Mouse (Mus musculus) activated CD4-positive, CD25-positive, alpha-beta regulatory T cell (primary cell): ENCODE results near the gene Hist1h2af. TPM values are rescaled to one million over a fixed set of nuclear protein-coding genes. Genes with fewer than 3 reads are reported as not detected.

ENCODE experiments used
- polyA plus RNA-seq, 2 experiments: library from polyadenylated mRNA; unstranded; fragments of 100-300 nt; shearing (Covaris generic); gene quantifications; one replicate each; pipeline ENCODE4 v1.2.1; 2017

The Hist1h2af gene
- polyA plus RNA-seq, 2 experiments from 2014 or later = not detected

Other genes starting within 250 kb of the Hist1h2af start
- gene Zfp322a, start 164.7 kb upstream of the Hist1h2af start, polyA plus RNA-seq = 10 to 100 TPM; 22.2 to 25.5 TPM
- 10 to 100 TPM; 10.1 to 11.6 TPM for gene Abt1, start 110.0 kb upstream of the Hist1h2af start, polyA plus RNA-seq
- not detected for gene Btn1a1, start 68.0 kb upstream of the Hist1h2af start, polyA plus RNA-seq
- gene Btn2a2, start 45.0 kb upstream of the Hist1h2af start, polyA plus RNA-seq = under 1 TPM in 1 of 2 experiments, not detected in 1; 0.12 TPM
- 1 to 10 TPM; 1.3 to 4.8 TPM for gene Hist1h4h, start 2.9 kb upstream of the Hist1h2af start, polyA plus RNA-seq
- gene Hist1h3g, start 1.5 kb downstream of the Hist1h2af start, polyA plus RNA-seq = not detected
- under 1 TPM; 0.27 to 0.59 TPM for gene Hist1h2bh, start 9.5 kb downstream of the Hist1h2af start, polyA plus RNA-seq
- under 1 TPM; 0.41 to 0.84 TPM for gene Hist1h3f, start 10.1 kb downstream of the Hist1h2af start, polyA plus RNA-seq
- gene Hist1h4f, start 17.7 kb downstream of the Hist1h2af start, polyA plus RNA-seq = 1 to 10 TPM in 1 of 2 experiments, not detected in 1; 2.0 TPM
- gene Hist1h1d, start 19.4 kb downstream of the Hist1h2af start, polyA plus RNA-seq = under 1 TPM; 0.64 to 0.98 TPM
- 1 to 10 TPM; 1.4 to 5.5 TPM for gene Hist1h3e, start 28.5 kb downstream of the Hist1h2af start, polyA plus RNA-seq
- gene Hist1h2ae, start 37.3 kb downstream of the Hist1h2af start, polyA plus RNA-seq = 10 to 100 TPM in 1 of 2 experiments, 1 to 10 TPM in 1; 7.7 to 16.3 TPM
- 1 to 10 TPM; 2.7 to 5.0 TPM for gene Hist1h2bg, start 37.5 kb downstream of the Hist1h2af start, polyA plus RNA-seq
- not detected for gene Hist1h2bf, start 40.3 kb downstream of the Hist1h2af start, polyA plus RNA-seq
- gene Hist1h2ad, start 40.5 kb downstream of the Hist1h2af start, polyA plus RNA-seq = under 1 TPM in 1 of 2 experiments, not detected in 1; 0.38 TPM
- gene Hist1h3d, start 41.9 kb downstream of the Hist1h2af start, polyA plus RNA-seq = under 1 TPM in 1 of 2 experiments, not detected in 1; 0.44 TPM
- gene Hist1h4d, start 47.7 kb downstream of the Hist1h2af start, polyA plus RNA-seq = 10 to 100 TPM; 23.0 to 41.6 TPM
- 1 to 10 TPM; 1.2 to 1.4 TPM for gene Hist1h2be, start 87.2 kb downstream of the Hist1h2af start, polyA plus RNA-seq
- 10 to 100 TPM in 1 of 2 experiments, 1 to 10 TPM in 1; 7.1 to 18.0 TPM for gene Hist1h1e, start 88.7 kb downstream of the Hist1h2af start, polyA plus RNA-seq
- under 1 TPM; 0.55 to 0.80 TPM for gene Hist1h2ac, start 150.0 kb downstream of the Hist1h2af start, polyA plus RNA-seq
- gene Hist1h2bc, start 150.3 kb downstream of the Hist1h2af start, polyA plus RNA-seq = 1 to 10 TPM; 3.0 to 4.1 TPM
- gene Hist1h1t, start 161.9 kb downstream of the Hist1h2af start, polyA plus RNA-seq = under 1 TPM in 1 of 2 experiments, not detected in 1; 0.38 TPM
- gene Hist1h4c, start 164.5 kb downstream of the Hist1h2af start, polyA plus RNA-seq = 1 to 10 TPM; 3.3 to 6.0 TPM
- gene Hfe, start 176.9 kb downstream of the Hist1h2af start, polyA plus RNA-seq = 1 to 10 TPM; 1.3 to 2.6 TPM
- 10 to 100 TPM; 13.3 to 18.7 TPM for gene Hist1h1c, start 204.9 kb downstream of the Hist1h2af start, polyA plus RNA-seq
- gene Hist1h3c, start 211.7 kb downstream of the Hist1h2af start, polyA plus RNA-seq = 1 to 10 TPM; 2.7 to 3.1 TPM
- 1 to 10 TPM; 1.1 to 2.8 TPM for gene Hist1h2bb, start 212.8 kb downstream of the Hist1h2af start, polyA plus RNA-seq
- 1 to 10 TPM; 4.6 to 7.2 TPM for gene Hist1h2ab, start 217.2 kb downstream of the Hist1h2af start, polyA plus RNA-seq
- gene Hist1h3b, start 218.4 kb downstream of the Hist1h2af start, polyA plus RNA-seq = 1 to 10 TPM in 1 of 2 experiments, not detected in 1; 1.4 TPM
- 1 to 10 TPM; 5.4 to 5.6 TPM for gene Hist1h4b, start 223.1 kb downstream of the Hist1h2af start, polyA plus RNA-seq
- not detected for gene Hist1h4a, start 227.3 kb downstream of the Hist1h2af start, polyA plus RNA-seq
- gene Hist1h3a, start 228.5 kb downstream of the Hist1h2af start, polyA plus RNA-seq = 1 to 10 TPM; 5.1 TPM
- 1 to 10 TPM; 2.5 to 3.0 TPM for gene Hist1h1a, start 229.8 kb downstream of the Hist1h2af start, polyA plus RNA-seq
- gene Trim38, start 236.0 kb downstream of the Hist1h2af start, polyA plus RNA-seq = under 1 TPM in 1 of 2 experiments, not detected in 1; 0.17 TPM